Mouse (Mus musculus) thymus, postnatal 4 days (tissue): ENCODE results near the gene Adam15.

Experiments
- DNase-seq: peaks from one replicate; pipeline ENCODE4 v3.0.0; 2021

The Adam15 gene

DNA sequence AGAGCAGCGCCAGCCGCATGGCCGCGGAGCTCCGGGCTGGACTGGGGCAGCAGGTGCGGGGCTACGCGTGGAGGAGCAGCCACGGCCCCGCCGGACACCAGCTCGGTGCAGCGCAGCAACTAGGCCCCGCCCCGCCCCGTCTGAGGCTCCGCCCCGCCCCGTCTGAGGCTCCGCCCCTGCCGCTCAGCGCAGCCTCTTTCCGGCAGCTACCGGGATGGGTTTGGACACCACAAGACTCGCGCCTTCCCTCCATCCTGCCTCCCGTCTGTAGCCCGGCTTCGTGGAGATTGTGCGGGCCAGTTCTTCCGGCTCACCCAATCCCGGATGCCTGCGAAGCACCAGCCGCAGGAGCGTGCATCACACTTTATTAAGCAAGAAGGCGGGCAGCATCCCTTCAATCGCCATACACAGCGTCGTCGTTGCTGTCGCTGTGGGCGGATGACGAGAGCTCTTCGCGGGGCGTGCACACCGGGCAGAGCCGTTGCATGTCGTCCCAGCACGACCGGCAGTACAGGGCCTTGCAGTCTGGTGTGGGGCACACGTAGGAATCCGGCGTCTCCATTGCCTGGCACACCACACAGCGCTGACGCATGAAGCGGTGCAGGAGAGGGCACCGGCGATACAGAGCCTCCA is at the start of gene Adam15:
Gene Adam15 (minus strand): TSS at position 128 of the 633 bp plus-strand sequence.
- peak; percentile 91 for DNase-seq

DNA sequence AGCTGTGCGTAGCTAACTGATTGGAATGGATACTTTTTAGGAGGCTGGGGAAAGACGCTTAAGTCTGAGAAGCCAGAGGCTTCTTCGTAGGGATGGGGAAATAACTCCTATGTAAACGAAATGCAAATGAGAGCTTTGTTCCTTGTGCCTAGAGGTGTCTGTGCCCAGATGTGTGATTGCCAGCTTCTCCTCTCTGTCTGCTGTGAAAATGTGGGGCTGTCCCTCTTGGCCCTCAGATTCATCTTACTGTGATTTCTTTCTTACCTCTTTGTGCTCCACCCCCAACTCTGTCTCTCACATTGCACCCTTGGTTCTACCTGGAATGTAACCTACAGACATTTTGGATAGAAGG is 46.8 kb upstream of the Adam15 start:
- DNase-seq: no peak

DNA sequence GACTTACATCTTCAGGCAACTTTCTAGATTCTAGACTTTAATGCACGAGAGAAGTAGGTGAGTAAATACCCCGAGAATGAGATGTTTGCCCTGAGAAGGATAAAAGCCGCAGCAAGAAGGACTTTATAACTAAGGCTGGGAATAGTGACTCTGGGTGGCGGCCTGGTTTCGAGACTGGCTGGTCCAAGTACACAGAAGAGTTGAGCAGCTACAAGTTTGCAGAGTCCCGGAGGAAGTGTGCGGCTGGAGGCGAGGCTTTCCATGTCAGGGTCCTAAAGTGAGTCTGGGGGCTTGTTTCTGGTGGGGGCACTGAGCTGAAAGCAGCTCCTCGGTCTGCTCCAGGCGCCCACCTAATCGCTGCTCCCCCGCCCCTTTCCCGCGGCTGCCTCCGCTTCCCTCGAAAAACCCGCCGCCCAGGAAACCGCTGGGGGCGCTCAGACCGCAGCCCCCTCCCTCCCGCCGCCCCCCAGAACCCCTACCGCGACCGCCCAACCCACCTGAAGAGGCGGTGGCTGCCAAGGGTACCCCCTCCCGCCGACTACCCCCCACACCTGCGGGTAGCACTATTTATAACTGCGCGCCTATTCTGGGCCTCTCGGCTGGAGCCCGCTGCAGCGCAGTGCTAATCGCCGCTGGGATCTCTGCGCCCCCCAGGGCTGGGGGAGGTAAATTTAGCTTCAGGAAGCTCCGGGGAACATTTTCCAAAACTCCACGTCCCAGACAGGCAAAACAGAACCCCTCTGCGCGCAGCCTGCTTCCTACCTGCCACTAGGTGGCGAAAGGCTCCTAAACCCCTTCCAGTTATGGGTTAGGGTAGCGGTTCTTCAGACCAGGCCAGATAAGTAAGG is 46.2 kb upstream of the Adam15 start:
- peak; percentile 79 for DNase-seq

DNA sequence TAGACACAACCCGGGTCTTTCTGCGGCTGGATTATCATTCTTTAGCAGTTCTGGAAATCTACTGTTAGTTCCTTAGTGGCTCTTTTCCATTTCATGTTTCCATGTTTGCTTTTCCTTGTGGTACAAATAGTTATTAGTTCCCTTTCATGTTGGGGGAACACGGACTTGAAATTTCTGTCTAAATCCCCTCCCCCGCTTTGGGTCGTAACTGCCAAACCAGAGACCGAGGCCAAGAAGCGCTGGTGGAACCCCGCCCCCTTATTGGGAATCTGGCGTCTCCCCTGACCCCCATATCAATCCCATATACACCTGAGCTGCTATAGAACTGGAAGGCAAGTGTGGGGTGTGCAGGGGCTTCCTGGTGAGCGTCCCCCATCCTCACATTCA is 45.6 kb upstream of the Adam15 start:
- no peak for DNase-seq

DNA sequence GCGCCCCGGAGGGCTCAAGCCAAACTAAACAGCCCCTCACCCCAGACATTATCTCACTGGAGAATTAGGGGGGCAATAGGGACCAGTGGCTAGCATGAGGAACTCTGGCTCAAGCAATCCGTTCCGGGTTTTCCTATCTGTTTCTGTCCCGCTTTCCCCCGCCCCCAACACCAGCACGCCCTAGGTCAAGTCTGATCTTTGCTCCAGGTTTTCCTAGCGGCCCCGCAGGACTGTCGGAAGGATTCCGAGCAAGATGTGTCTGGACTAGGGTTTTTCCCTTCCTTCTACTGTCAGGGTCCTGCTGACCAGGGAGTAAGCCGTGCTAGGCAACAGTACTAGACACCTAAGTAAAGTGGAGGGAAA is 45.1 kb upstream of the Adam15 start:
- peak; percentile 41 for DNase-seq

DNA sequence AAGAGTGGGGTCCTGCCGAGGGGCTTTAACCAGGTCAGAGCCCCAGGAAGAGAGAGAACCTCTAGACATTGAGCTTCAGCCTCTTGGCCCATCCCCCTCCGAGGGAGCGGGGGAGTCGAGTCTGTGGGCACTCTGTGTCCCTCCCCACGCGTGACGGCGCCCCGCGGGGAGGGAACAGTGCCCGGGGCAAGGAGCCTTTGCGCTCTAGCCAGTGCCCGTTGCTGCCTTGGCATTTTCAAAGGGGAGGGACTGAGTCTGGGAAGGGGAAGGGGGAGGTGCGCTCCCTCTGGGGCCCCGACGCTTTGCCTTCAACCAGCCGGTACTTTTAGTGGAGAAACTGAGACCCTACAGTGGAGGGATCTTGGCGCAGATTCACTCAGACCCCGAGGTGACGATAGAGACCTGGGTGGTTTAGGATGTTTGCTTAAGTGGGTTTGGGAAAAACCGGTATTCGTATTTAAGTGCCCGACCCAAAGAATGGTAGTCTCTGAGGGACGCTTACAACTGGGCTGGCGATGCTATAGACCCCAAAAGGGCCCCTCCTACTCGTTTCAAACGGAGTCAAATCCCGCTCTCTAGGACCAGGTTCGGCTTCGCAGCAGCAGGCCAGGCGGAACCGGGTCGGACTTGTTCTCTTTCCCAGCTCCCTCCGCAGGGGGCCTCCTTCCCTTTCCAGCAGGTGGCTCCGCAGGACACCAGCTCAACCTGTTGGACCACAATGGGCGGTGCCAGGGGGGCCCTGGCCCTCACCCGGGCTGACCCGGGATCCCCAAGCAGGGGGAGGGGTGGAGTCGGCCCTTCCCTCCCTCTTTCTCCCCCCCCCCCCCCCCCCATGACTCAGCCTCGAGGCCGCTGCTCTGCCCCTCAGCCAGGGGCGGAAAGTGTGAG is 44.5 kb upstream of the Adam15 start, which contains the start of gene Zbtb7b:
Gene Zbtb7b (minus strand): TSS at position 771 of the 888 bp plus-strand sequence.
- peak; percentile 52 for DNase-seq

DNA sequence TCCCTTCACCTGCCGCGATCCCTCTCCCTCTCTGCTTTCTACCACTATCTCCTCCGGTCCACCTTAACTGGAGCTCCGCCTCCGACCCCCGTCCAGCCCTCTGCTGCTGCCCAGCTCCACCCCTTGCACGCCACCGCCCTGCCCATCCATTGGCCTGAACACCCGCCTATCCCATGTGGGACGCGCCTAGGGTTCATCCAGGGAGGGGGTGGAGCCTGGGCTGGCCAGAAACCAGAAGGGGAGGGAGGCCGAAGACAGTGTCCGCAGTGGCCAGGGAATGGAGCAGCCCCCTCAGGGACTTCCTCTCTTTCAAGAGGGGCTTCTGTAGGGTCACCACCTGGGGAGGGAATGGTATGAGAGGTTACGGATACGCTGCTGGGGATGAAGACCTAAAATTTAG is 43.8 kb upstream of the Adam15 start:
- DNase-seq: peak; percentile 74

DNA sequence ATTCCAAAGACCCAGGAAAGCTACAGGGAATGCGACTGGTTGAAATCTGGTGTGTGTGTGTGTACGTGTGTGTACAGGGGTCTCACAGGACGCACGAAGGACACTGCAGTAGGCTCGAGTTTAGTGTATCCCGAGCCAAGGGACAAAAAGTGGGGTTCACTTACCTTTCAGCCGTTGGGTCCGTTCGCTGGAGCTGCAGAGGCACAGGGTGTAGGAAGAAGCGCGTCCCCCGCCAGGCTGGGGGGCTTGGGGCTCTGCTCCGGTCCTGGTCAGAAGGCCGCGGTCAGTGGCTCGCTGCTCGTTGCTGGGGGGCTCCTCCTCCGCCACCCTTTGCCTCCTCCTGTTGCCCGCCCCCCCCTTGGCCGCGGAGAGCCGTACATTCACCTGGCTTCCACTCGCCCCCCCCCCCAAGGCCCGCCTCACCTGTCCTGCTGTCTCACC is 43.1 kb upstream of the Adam15 start:
- peak; percentile 44 for DNase-seq

DNA sequence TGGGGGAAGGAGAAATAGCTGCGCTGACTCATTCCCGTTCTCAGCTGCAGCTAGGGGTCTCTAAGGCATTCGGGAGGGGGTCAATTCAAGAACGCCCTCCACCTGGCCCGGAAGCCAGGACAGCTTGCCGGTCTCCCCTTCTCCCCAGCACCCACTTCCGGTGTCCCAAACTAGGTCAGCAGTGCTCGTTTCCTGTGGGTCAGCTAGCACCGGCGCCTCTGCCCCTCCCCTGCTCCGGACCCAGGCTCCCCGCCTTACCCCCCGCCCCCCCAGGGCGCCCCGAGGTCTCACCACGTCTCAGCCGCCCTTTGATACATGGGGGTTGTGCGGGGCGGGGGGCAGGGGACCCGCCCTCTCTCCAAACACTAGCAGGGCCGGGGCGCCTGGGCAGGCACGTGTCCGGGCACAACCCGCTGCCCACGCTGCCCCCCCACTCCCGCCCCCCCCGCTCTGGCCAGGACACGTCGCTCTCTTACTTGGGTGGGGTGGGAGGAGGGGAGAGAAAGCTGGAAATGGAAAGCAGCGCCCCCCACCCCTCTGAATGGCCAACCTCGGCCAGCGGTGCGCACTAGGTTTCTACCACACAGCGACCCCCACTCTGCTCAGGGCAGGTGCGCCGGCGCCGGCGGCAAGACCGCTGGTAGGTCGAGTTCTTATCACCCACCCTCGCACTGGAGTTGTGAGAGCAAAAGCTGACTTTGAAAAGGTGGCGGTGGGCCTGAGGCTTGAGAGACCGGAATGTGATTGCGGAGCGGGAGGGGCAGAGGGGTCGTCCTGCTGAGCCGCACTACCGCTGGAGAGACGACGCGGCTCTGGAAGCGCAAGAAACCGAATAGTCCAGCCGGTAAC is 42.1 kb upstream of the Adam15 start:
- DNase-seq: peak; percentile 53

DNA sequence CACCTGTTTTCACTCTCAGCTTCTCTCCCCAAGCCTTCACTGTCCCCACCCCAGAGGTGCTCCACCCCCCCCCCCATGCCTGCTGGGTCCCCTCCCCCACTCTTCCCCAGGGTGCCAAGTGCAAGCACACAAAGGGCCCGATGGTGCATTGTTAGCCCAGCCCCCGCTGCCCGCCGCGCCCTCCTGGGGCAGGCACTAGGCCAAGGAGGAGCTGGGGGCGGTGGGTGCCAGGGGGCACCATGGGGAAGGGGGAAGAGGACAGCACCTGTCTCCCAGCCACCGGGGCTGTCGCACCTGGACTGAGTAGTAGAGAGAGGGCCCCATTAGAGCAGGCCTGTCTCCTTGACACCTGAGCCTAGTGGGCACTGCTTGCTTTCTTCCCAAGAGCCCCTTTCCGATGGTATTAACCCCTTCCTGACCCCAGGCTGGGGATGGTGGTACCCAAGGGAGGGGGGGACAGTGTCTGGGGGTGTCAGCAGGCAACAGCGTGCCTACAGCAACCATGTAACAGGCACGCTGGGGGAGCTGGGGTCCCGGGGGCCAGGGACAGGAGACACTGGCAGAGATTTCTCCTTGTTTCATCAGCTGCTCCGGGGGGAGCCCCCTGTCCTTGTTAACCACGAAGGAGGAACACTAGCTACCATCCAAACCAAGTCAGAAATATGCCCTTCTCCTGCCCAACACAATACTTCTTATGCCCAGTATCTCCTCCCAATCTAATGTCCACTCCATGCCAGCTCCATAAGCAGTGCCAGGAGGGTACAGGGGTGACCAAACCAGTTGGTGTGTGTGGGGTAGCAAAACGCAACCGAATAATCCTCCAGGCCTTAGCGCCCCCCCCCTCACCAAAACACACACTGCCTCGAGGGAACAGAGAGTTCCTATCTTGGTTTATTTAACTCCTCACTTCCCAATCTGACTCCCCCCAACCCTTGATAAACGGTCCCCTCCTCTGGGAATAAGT is 41.2 kb upstream of the Adam15 start:
- DNase-seq: peak; percentile 68

DNA sequence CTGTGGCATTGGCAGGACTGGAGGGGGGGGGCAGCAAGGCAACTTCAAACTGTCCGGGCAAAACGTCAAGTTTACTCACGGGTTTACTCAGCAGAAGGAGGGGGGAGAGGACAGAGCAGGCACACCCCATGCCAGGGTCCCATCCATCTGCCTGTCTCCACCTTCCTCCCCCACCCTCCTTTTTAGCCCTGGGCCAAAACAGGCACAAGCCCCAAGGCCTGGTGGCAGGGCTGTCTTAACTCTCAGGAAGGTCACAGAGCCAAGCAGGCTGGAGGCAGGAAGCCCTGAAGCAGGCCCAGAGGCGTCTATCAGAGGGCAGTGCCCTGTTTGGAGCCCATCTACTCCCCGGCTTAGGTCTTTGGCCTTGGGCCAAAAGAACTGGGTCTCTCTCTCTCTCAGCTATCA is 40.3 kb upstream of the Adam15 start:
- DNase-seq: peak; percentile 38

DNA sequence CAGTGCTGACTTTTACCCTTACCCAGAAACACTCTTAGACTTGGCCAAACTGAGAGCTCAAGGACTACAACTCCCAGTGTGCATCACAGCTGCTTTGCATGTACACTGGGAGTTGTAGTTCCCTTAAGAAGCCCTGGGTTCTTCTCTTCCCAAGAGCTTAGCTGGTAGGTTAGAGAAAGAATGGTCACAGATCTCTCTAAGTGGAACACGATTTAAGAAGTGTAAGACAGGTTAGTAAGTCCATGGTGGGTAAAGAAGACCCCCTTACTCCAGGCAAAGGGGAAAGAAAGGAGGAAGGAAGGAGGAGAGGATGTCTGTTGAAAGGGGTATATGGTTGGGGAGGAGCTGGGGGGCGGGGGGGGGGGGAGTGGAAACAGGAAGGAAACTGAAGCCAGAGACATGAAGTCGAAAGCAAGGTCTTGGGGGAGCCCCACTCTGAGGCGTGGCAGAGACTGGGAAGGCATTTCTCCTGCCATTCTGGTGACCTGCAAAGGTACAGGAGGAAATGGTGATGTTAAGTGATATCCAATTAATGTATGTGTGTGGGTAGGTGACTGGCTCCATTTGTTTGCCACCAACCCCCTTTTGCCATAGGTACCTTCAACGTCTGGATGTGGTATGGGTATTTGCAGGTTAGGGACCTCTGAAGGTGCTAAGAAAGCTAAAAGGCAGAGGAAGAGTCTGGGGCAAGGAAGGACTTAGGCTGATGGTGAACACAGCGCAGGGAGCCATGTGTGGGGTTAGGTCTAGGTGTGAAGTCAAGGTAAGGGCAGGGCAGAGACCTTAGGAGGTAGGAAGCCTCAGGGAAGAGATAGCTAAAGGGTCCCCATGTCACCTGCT is 39.3 kb upstream of the Adam15 start:
- peak; percentile 63 for DNase-seq

DNA sequence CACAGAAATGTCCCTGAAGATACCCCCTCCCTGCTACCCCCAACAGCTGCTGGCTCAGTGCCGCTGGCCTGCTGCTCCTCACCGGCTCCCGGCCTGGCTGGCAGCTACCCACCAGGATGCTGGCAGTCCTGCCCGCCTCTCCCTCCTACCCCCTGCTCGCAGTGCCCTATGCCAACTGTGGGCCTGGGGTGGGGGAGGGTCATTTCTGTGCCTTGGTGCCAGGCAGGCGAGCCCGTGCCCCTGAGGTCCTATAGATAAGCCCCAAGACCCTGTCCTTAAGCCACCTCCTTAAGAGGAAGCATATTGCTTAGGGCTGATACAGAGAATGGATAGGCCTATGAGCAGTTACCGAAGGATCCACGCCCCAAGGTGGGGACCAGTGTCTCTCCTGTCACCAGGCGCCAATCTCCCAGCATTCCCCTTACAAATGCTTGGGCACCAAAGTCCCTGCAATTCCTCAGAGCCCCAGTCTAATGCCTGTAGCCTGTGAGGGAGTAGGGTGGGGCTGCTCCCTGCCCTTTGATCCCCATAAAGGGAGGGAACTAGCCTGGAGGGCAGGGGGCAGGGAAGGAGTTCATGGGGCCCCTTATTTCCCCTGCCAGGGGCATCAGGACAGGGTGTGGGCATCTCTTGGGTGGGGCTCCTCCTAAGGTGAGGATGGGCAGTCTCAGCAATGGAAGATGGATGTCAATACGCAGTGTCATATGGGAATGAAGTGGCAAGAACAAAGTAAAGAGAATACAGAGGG is 38.5 kb upstream of the Adam15 start:
- peak; percentile 37 for DNase-seq

DNA sequence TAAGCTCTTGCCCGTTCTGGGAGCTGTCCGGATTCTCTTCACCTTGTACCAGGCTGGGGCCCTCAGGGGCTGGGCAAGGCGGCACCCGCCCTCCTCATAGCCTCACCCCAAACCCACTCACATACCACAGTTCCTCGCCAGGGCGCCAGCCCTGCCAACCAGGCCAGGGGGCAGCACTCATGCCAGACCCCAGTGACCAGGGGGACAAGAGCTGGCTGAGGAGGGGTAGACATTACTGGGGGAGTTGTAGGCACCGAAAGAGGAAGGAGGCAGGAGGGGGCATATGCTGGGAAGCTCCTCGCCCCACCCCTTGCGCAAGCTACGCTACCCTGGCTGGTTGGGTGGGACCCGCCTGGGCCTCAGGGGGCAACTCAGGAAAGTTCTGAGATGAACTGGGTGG is 37.8 kb upstream of the Adam15 start:
- peak; percentile 28 for DNase-seq

DNA sequence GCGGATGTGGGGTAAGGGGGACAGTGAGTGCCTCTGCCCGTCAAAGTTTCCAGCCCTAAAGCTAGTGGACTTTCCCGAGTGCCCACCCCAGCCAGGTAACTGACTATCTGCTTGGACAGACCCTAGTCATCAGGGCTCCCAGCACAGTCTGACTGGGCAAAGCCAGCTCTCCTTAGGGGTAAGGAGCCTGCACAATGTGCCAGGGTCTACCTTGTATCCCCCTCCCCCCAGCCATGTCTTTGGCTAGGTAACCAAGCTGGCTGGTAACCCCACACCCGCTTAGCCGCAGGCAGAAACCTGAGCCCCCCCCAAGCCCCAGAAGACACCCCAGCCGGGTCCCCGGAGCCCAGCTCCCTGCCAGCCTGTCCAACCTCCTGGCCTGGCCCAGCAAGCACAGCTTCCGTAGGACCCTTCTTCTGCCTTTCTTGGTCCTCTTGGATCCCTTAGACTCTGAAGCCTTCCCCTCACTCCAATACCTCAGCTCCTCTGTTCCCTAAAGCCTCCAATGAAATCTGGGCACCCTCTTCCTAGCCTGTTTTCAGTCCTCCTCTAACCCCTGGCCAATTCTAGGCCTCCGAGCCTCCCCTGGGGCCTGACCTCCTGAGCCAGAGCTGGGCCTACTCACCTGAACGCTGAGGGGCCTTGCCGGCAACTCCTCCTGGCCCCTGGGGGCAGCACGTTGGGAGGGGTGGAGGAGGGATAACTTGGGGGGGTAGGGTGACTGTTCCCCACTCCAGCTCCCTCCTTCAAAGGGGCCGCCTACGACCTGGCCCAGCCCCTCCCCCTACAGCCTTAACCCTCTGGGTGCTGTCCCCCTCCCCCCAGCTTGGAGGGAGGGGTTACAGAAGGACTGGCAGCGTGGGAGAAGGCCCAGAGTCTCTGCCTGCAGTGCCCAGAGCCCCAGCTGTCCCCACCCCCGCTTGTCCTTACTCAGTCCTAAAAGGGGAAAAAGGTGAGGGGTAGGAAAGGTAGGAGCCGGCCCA is 36.9 kb upstream of the Adam15 start:
- peak; percentile 61 for DNase-seq

DNA sequence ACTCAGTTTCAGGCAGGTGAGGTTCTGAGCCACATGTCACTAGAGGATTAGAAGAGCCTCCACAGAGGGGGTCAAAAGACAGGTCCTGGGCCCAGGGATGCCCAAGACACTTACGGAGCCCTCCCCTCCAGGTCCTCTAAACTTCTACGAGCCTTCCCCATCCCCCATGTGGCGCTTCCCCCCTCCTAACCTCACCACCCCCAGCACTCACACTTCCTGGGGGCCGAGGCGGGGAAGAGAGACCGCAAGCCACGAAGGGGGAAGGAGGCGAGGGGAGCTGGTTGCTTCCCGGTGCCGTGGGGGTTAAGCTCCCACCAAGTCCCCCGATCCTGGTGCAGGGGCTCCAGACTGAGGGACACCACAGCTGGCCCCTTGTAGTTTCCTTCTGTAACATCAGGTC is 35.7 kb upstream of the Adam15 start:
- peak; percentile 71 for DNase-seq

DNA sequence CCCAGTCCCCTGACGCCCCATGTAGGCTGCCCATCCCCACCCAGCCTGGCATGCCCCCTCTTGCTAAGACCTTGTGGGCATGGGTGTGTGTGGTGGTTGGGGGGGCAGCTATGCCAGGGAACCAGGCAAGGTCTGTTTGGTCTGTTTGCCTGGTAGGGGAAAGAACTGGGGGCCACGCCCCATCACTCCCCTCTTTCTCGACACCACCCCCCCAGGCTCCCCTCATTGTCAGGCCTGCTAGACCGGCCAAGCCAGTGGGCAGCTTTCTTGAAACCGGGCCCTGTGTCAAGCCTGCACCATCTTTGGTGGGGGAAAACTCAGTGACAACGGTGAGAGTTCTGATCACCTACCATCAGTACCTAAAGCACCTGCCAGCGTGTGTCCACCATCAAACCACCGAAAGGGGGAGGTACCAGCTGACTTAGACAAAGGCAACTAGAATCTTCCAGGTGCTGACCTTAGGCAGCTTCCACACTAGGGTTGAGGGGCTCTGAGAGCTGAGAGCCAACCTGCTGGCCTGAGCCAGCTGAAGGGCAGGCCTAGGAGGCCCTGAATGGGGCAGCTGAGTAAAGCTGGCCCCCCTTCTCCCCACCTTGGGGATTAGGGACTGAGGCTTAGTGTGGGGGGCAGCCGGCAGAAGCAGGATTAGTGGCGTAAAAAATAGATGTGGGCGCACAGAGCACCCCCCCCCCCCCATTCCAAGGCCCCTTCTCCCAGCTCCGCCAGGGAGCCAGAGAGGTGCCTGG is 34.7 kb upstream of the Adam15 start:
- peak; percentile 17 for DNase-seq
